Mouse (Mus musculus) liver, embryonic 14.5 days (tissue): ENCODE data around the gene Gxylt1. TPM values are rescaled to one million over a fixed set of nuclear protein-coding genes. Genes with fewer than 3 reads are reported as not detected.
"Not testable (repeated sequence)": the region's sequence is repeated elsewhere in the genome, so short reads cannot be mapped to it uniquely, and the experiment has no call there.

Source experiments
- ATAC-seq: fragments of 200-750 bp; cut with Nextera tagmentation; 2 replicates; pipeline ENCODE4 v1.8.0; 2017; ENCODE audit warnings: moderate number of reproducible peaks, mild to moderate bottlenecking, moderate library complexity; ENCODE audit not compliant: insufficient read depth
- DNase-seq, 3 experiments: peaks; one replicate each; pipeline ENCODE4 v3.0.0-alpha.2; 2012 to 2013; ENCODE audit warnings: low read depth in 3 of 3, low spot score in 3 of 3
- H3K27ac ChIP-seq: fragments of 300-500 bp; sonication (generic); 2 replicates; pipeline ENCODE4 v1.5.1; 2014; ENCODE audit warnings: moderate library complexity, mild to moderate bottlenecking, control low read depth, inconsistent platforms
- H3K27me3 ChIP-seq: fragments of 300-500 bp; sonication (generic); 2 replicates; pipeline ENCODE4 v1.6.1; 2014; ENCODE audit warnings: mild to moderate bottlenecking, low read length, moderate library complexity; ENCODE audit not compliant: control insufficient read depth, insufficient read depth
- H3K36me3 ChIP-seq: fragments of 300-500 bp; sonication (generic); replicated peaks from 2 replicates; pipeline ENCODE4 v1.6.1; 2014; ENCODE audit warnings: low read depth; ENCODE audit not compliant: control insufficient read depth, insufficient read depth
- H3K4me1 ChIP-seq, 2 experiments: fragments of 200-500 bp in 1 of 2; fragments of 300-500 bp in 1 of 2; sonication (generic) in 1 of 2; replicated peaks; 2 replicates each; pipeline ENCODE4 v1.6.1; 2012 to 2014; ENCODE audit warnings: antibody characterized with exemption in 1 of 2, inconsistent platforms in 1 of 2, low read length in 1 of 2; ENCODE audit not compliant: control insufficient read depth in 2 of 2, insufficient read depth in 2 of 2
- H3K4me2 ChIP-seq: fragments of 300-500 bp; sonication (generic); 2 replicates; pipeline ENCODE4 v1.6.1; 2014; ENCODE audit warnings: low read depth, mild to moderate bottlenecking, control low read depth, moderate library complexity
- H3K4me3 ChIP-seq, 2 experiments: fragments of 200-500 bp in 1 of 2; fragments of 300-500 bp in 1 of 2; sonication (generic) in 1 of 2; 2 replicates each; pipeline ENCODE4 v1.5.1; 2012 to 2014; ENCODE audit warnings: low read depth in 2 of 2, low read length in 2 of 2, mild to moderate bottlenecking in 2 of 2, control low read depth in 1 of 2, inconsistent platforms in 1 of 2, moderate library complexity in 1 of 2; ENCODE audit not compliant: insufficient read depth in 1 of 2
- H3K9ac ChIP-seq: fragments of 300-500 bp; sonication (generic); replicated peaks from 2 replicates; pipeline ENCODE4 v1.6.1; 2014; ENCODE audit warnings: mild to moderate bottlenecking, control low read depth, moderate library complexity
- H3K9me3 ChIP-seq: fragments of 300-500 bp; sonication (generic); 2 replicates; pipeline ENCODE4 v1.6.1; 2016; ENCODE audit warnings: low read length, mixed read lengths; ENCODE audit not compliant: control insufficient read depth
- CTCF ChIP-seq: IDR thresholded peaks from 2 replicates; pipeline ENCODE4 v1.5.1; 2016; ENCODE audit warnings: antibody characterized with exemption, low read depth, control low read depth
- EP300 ChIP-seq: IDR thresholded peaks from 2 replicates; pipeline ENCODE4 v1.6.1; 2016; ENCODE audit warnings: antibody characterized with exemption, low read depth
- WGBS: fragments of 180-500 bp; shearing (Covaris S2); extraction: QIAGEN DNeasy Blood & Tissue Kit; methylation state at CpG from one replicate; pipeline ENCODE4 v1.1.7; 2014; ENCODE audit not compliant: insufficient replicate concordance; 5-methylcytosine and 5-hydroxymethylcytosine counted together
- polyA plus RNA-seq, 2 experiments: library from polyadenylated mRNA; depleted of rRNA in 1 of 2; stranded (reverse) in 1 of 2; unstranded in 1 of 2; fragments of >200 nt; fragmentation: Nextera tagmentation in 1 of 2; extraction: Ambion mirVana in 1 of 2; gene quantifications; 2 replicates each; pipeline versions ENCODE4 v1.2.1 to v1.2.3; 2012 to 2014

Gene Gxylt1
- polyA plus RNA-seq, 2 experiments = 2.9 to 3.0 TPM

GRCm38 (mm10) chr15:93243202-93243601 is 31.8 kb downstream of the Gxylt1 start:
- no peaks in the 10 kb centered on the region for H3K4me1 ChIP-seq
- no peak overlapping the region for H3K4me3 ChIP-seq
- DNase-seq = no peak
- no peak overlapping the region for H3K4me2 ChIP-seq
- H3K36me3 ChIP-seq = peaks cover 3% of the 10 kb centered on the region
- no peak for ATAC-seq
- TF ChIP-seq CTCF (no peak), EP300 (no peak)
- H3K27ac ChIP-seq = no peak overlapping the region
- WGBS = 85% methylated on average over 10 of the region's 10 CpGs
- no peak overlapping the region for H3K9ac ChIP-seq
- H3K27me3 ChIP-seq = no peaks in the 10 kb centered on the region
- no peaks in the 10 kb centered on the region for H3K9me3 ChIP-seq

GRCm38 (mm10) chr15:93236456-93236855 is 38.5 kb downstream of the Gxylt1 start:
- H3K27me3 ChIP-seq, ATAC-seq, H3K4me3 ChIP-seq, H3K4me2 ChIP-seq, H3K9ac ChIP-seq, H3K27ac ChIP-seq, H3K9me3 ChIP-seq, H3K4me1 ChIP-seq, H3K36me3 ChIP-seq, DNase-seq: not testable (repeated sequence)
- 79% methylated on average over 10 of the region's 10 CpGs for WGBS

GRCm38 (mm10) chr15:93229028-93229427 is 46.0 kb downstream of the Gxylt1 start:
- TF ChIP-seq CTCF = no peak
- TF ChIP-seq EP300 = no peak
- no peak overlapping the region for H3K4me2 ChIP-seq
- H3K36me3 ChIP-seq = no peaks in the 10 kb centered on the region
- H3K27me3 ChIP-seq = no peaks in the 10 kb centered on the region
- ATAC-seq = no peak
- no peak overlapping the region for H3K4me3 ChIP-seq
- H3K9ac ChIP-seq = no peak overlapping the region
- DNase-seq = no peak
- WGBS = 46% methylated on average over 11 of the region's 11 CpGs
- no peak overlapping the region for H3K27ac ChIP-seq
- H3K9me3 ChIP-seq = no peaks in the 10 kb centered on the region
- H3K4me1 ChIP-seq = no peaks in the 10 kb centered on the region

- TF ChIP-seq CTCF (no peak), EP300 (no peak)
- H3K4me1 ChIP-seq = no peaks in the 10 kb centered on the region
- H3K9me3 ChIP-seq = no peaks in the 10 kb centered on the region
- H3K27me3 ChIP-seq = no peaks in the 10 kb centered on the region
- H3K9ac ChIP-seq = no peak overlapping the region
- no peak overlapping the region for H3K4me2 ChIP-seq
- H3K36me3 ChIP-seq = no peaks in the 10 kb centered on the region
- no peak for ATAC-seq
- H3K27ac ChIP-seq = no peak overlapping the region
- WGBS = 84% methylated on average over 10 of the region's 10 CpGs
- no peak overlapping the region for H3K4me3 ChIP-seq
- no peak for DNase-seq
Observed at GRCm38 (mm10) chr15:93228375-93228774, 46.6 kb downstream of the Gxylt1 start.

GRCm38 (mm10) chr15:93227764-93228079 is 47.3 kb downstream of the Gxylt1 start:
- no peaks in the 10 kb centered on the region for H3K9me3 ChIP-seq
- no peaks in the 10 kb centered on the region for H3K27me3 ChIP-seq
- WGBS = 22% methylated on average over 6 of the region's 6 CpGs
- H3K9ac ChIP-seq = no peak overlapping the region
- H3K4me1 ChIP-seq = no peaks in the 10 kb centered on the region
- DNase-seq (no peak), ATAC-seq (no peak)
- no peak overlapping the region for H3K4me3 ChIP-seq
- H3K27ac ChIP-seq = no peak overlapping the region
- H3K36me3 ChIP-seq = no peaks in the 10 kb centered on the region
- no peak overlapping the region for H3K4me2 ChIP-seq
- peak; percentile 66 for TF ChIP-seq CTCF
- TF ChIP-seq EP300 = no peak
